In the genomic region with DNA sequence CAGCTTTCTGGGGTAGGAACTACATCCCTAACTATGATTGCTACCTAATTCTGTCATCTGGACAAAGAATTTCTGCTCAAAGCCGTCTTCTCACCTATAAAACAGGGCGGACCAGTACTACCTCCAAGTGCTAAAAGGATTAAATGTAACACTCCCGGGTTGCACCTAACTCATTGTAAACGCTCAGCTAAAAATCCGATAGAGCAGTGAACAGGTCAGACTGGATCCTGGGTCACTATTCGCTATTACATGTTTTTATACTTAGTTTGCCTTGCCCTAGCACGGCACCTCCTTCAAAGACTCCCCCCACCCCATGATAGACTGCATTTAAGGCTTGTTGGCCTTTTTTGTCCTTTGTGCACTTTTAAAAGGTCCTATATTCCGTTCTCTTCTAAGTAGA, we compare ENCODE assay signal across 9 mouse cellular contexts. TPM values are rescaled to one million over a fixed set of nuclear protein-coding genes. Genes with fewer than 3 reads are reported as not detected.
A peak's percentile ranks its signal among the peaks of the same experiment; 100 is the strongest.
DNase-seq lines count a peak whose midpoint lies in the region; ATAC-seq and TF ChIP-seq lines count a peak whose summit lies in the region.
"Had no signal": no experiment of that assay in that cellular context is flagged by ENCODE, and none has a peak within 500 bp of the region (broad histone marks: within the 10 kb centered on the region; RNA-seq: fewer than 3 reads in every experiment).

No protein-coding gene starts in this region.

- H3K4me1 ChIP-seq in cerebellum, adult 2 months (ENCODE audit: control insufficient read depth, insufficient read depth, low read length) = peaks cover 3% of the 10 kb centered on the region; the same call in 1 of the 2 replicates
- peaks cover 12% of the 10 kb centered on the region; the same call in 1 of the 2 replicates for H3K4me1 ChIP-seq in neural tube, embryonic 11.5 days (ENCODE audit: control insufficient read depth, insufficient read depth, low read length)
- peaks cover 38% of the 10 kb centered on the region for H3K4me1 ChIP-seq in limb, embryonic 13.5 days
- peaks cover 24% of the 10 kb centered on the region for H3K4me1 ChIP-seq in stomach, embryonic 16.5 days (ENCODE audit: control insufficient read depth, insufficient read depth, low read length)

- H3K27ac ChIP-seq in cerebellum, adult 2 months (ENCODE audit: insufficient read depth, low read length) = no peak overlapping the region
- H3K27ac ChIP-seq in neural tube, embryonic 11.5 days (ENCODE audit: low read depth, low read length) = no peak overlapping the region
- H3K27ac ChIP-seq in limb, embryonic 13.5 days = no peak overlapping the region
- H3K27ac ChIP-seq in stomach, embryonic 16.5 days (ENCODE audit: low read length) = peak overlapping the region; percentile 93

- H3K9me3 ChIP-seq in neural tube, embryonic 11.5 days (ENCODE audit: control insufficient read depth, low read length) = no peaks in the 10 kb centered on the region
- no peaks in the 10 kb centered on the region for H3K9me3 ChIP-seq in limb, embryonic 13.5 days
- H3K9me3 ChIP-seq in stomach, embryonic 16.5 days (replicated peaks; ENCODE audit: control insufficient read depth, low read length) = no peaks in the 10 kb centered on the region

- no peaks in the 10 kb centered on the region for H3K27me3 ChIP-seq in cerebellum, adult 2 months (ENCODE audit: control insufficient read depth, insufficient read depth, low read length)
- H3K27me3 ChIP-seq in neural tube, embryonic 11.5 days (ENCODE audit: control insufficient read depth, insufficient read depth, low read length) = no peaks in the 10 kb centered on the region
- H3K27me3 ChIP-seq in limb, embryonic 13.5 days = no peaks in the 10 kb centered on the region
- no peaks in the 10 kb centered on the region for H3K27me3 ChIP-seq in stomach, embryonic 16.5 days (ENCODE audit: control insufficient read depth, insufficient read depth, low read length)

- H3K36me3 ChIP-seq in neural tube, embryonic 11.5 days (ENCODE audit: control insufficient read depth, insufficient read depth, low read length) = no peaks in the 10 kb centered on the region
- H3K36me3 ChIP-seq in limb, embryonic 13.5 days = peaks cover 18% of the 10 kb centered on the region
- H3K36me3 ChIP-seq in stomach, embryonic 16.5 days (ENCODE audit: control insufficient read depth, insufficient read depth, low read length) = no peaks in the 10 kb centered on the region; the same call in 1 of the 2 replicates

- no peak for ATAC-seq in neural tube, embryonic 11.5 days (ENCODE audit: insufficient read depth, low FRiP score, low TSS enrichment)
- no peak for ATAC-seq in limb, embryonic 13.5 days (ENCODE audit: low FRiP score, low read depth)
- ATAC-seq in stomach, embryonic 16.5 days (ENCODE audit: insufficient read depth, low FRiP score) = 0 out of 2 replicates have a peak, but pooled peaks have one; percentile 11
- ATAC-seq in megakaryocyte progenitor cell, adult 5-6 weeks (replicated peaks; ENCODE audit: poor library complexity) = no peak

- peak overlapping the region; percentile 97 for H3K9ac ChIP-seq in neural tube, embryonic 11.5 days (ENCODE audit: low read length)
- H3K9ac ChIP-seq in limb, embryonic 13.5 days = peak overlapping the region; percentile 97
- H3K9ac ChIP-seq in stomach, embryonic 16.5 days (ENCODE audit: low read length) = peak overlapping the region; percentile 98

- 15% methylated on average over 8 of the region's 8 CpGs for WGBS in cerebellum, adult 2 months
- WGBS in neural tube, embryonic 11.5 days = 9% methylated on average over 8 of the region's 8 CpGs
- WGBS in limb, embryonic 13.5 days = 4% methylated on average over 8 of the region's 8 CpGs
- WGBS in stomach, embryonic 16.5 days = 2% methylated on average over 8 of the region's 8 CpGs

- TF ChIP-seq CTCF in cerebellum, adult 2 months (IDR thresholded peaks at IDR 0.05; ENCODE audit: borderline replicate concordance, insufficient read depth, low read depth, low read length) = no peak

- H3K4me2 ChIP-seq in neural tube, embryonic 11.5 days (ENCODE audit: low read depth) = peak overlapping the region; percentile 79
- peak overlapping the region; percentile 85 for H3K4me2 ChIP-seq in limb, embryonic 13.5 days (replicated peaks)
- peak overlapping the region; percentile 68 for H3K4me2 ChIP-seq in stomach, embryonic 16.5 days (ENCODE audit: low read depth, low read length)

- DNase-seq in cerebellum, adult 2 months = no peak
- no peak for DNase-seq in cerebellum, adult 9-11 months
- DNase-seq in neural tube, embryonic 11.5 days (ENCODE audit: low spot score) = no peak
- DNase-seq in neural tube, embryonic 10.5 days (ENCODE audit: extremely low spot score, low spot score) = no peak
- no peak for DNase-seq in cerebellum, adult 18-20 months
- DNase-seq: cerebellum, adult 11-12 months had no signal

- peak overlapping the region; percentile 53 for H3K4me3 ChIP-seq in cerebellum, adult 2 months (replicated peaks; ENCODE audit: insufficient read depth, low read depth, low read length)
- H3K4me3 ChIP-seq in neural tube, embryonic 11.5 days (ENCODE audit: low read depth, low read length) = peak overlapping the region; percentile 95
- peak overlapping the region; percentile 95 for H3K4me3 ChIP-seq in limb, embryonic 13.5 days
- H3K4me3 ChIP-seq in stomach, embryonic 16.5 days (replicated peaks; ENCODE audit: low read length) = peak overlapping the region; percentile 96

- no peak for TF ChIP-seq POLR2A in cerebellum, adult 2 months (IDR thresholded peaks at IDR 0.05; ENCODE audit: borderline replicate concordance, insufficient read depth, low read length)

RNA-seq across cellular contexts. Expression of gene Nudt4, which starts 1.6 kb away (rescaled TPM):
- 90.6 and 102 TPM in 2 replicates for polyA plus RNA-seq in cerebellum, adult 2 months (2012; rRNA removed)
- 139 TPM in 2 replicates for polyA plus RNA-seq in neural tube, embryonic 11.5 days (2014; fragmentation: Nextera tagmentation; extraction: Ambion mirVana)
- polyA plus RNA-seq in limb, embryonic 13.5 days (2015; fragmentation: Nextera tagmentation; extraction: Ambion mirVana) = 92.0 and 98.6 TPM in 2 replicates
- polyA plus RNA-seq in stomach, embryonic 16.5 days (2015; fragmentation: Nextera tagmentation; extraction: Ambion mirVana) = 46.0 and 53.6 TPM in 2 replicates
- 66.1 and 67.2 TPM in 2 replicates for total RNA-seq in megakaryocyte progenitor cell, adult 5-6 weeks (2015)
- 53.7 and 60.6 TPM in 2 replicates for total RNA-seq in megakaryocyte progenitor cell, adult 5-6 weeks (2017)

RNA-seq across cellular contexts. Expression of gene Ube2n, which starts 47.5 kb away (rescaled TPM):
- 175 and 185 TPM in 2 replicates for polyA plus RNA-seq in cerebellum, adult 2 months (2012; rRNA removed)
- 462 and 477 TPM in 2 replicates for polyA plus RNA-seq in neural tube, embryonic 11.5 days (2014; fragmentation: Nextera tagmentation; extraction: Ambion mirVana)
- polyA plus RNA-seq in limb, embryonic 13.5 days (2015; fragmentation: Nextera tagmentation; extraction: Ambion mirVana) = 333 and 339 TPM in 2 replicates
- polyA plus RNA-seq in stomach, embryonic 16.5 days (2015; fragmentation: Nextera tagmentation; extraction: Ambion mirVana) = 291 and 302 TPM in 2 replicates
- 425 and 475 TPM in 2 replicates for total RNA-seq in megakaryocyte progenitor cell, adult 5-6 weeks (2015)
- total RNA-seq in megakaryocyte progenitor cell, adult 5-6 weeks (2017) = 133 and 146 TPM in 2 replicates
